In the genomic region with DNA sequence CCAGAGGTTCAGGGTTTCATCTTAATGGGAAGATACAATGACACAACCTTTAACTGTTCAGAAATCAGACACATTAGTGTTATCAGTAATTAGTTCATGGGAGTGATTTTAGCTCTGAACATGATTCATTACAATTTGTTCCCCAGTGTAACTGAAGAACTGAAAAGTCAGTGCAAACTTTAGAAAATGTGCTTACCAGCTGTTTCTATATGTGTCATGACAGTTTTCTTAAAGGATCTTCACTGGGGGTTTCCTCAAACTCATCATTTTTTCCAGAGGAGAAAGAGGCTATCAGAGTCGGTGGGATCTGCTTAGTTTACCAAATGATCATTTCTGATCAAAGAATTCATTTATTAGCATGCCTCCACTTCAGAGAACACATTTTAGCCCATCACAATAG, we compare ENCODE assay signal across 21 mouse cellular contexts. TPM values are rescaled to one million over a fixed set of nuclear protein-coding genes. Genes with fewer than 3 reads are reported as not detected.
"Had no signal": no experiment of that assay in that cellular context is flagged by ENCODE, and none has a peak within 500 bp of the region (broad histone marks: within the 10 kb centered on the region; RNA-seq: fewer than 3 reads in every experiment).

No protein-coding gene starts in this region.

- DNase-seq: liver, postnatal 0 days; lung, adult 2 months; lung, postnatal 14 days; lung, postnatal 4 days; midbrain, embryonic 14.5 days; right cerebral cortex, postnatal 14 days; thymus, adult 2 months; thymus, postnatal 25 days; thymus, postnatal 4 days had no signal

- H3K27ac ChIP-seq: liver, embryonic 15.5 days; lung, embryonic 15.5 days; midbrain, embryonic 12.5 days; neural tube, embryonic 12.5 days; stomach, embryonic 15.5 days; stomach, postnatal 0 days had no signal

- H3K9me3 ChIP-seq: liver, embryonic 15.5 days; lung, embryonic 15.5 days; midbrain, embryonic 12.5 days; neural tube, embryonic 12.5 days; stomach, embryonic 15.5 days had no signal

- H3K4me3 ChIP-seq: liver, embryonic 15.5 days; lung, embryonic 15.5 days; midbrain, embryonic 12.5 days; neural tube, embryonic 12.5 days; stomach, embryonic 15.5 days had no signal

- ATAC-seq: liver, postnatal 0 days; lung, postnatal 0 days; midbrain, embryonic 16.5 days had no signal

- H3K4me2 ChIP-seq: liver, embryonic 15.5 days; lung, embryonic 15.5 days; midbrain, embryonic 12.5 days; neural tube, embryonic 12.5 days; stomach, embryonic 15.5 days had no signal

- H3K9ac ChIP-seq: liver, embryonic 15.5 days; liver, postnatal 0 days; lung, embryonic 15.5 days; midbrain, embryonic 12.5 days; neural tube, embryonic 12.5 days; stomach, embryonic 15.5 days had no signal

- H3K36me3 ChIP-seq: liver, embryonic 15.5 days; lung, embryonic 15.5 days; midbrain, embryonic 12.5 days; neural tube, embryonic 12.5 days; stomach, embryonic 15.5 days had no signal

RNA-seq across cellular contexts. Expression of gene Spag6, which starts 1.3 kb away (rescaled TPM):
- total RNA-seq: megakaryocyte, adult 5-6 weeks; megakaryocyte-erythroid progenitor cell, adult 5-6 weeks; neutrophil, adult 5-6 weeks had no signal
- polyA plus RNA-seq: liver, embryonic 15.5 days; liver, postnatal 0 days; neural tube, embryonic 14.5 days had no signal
